18 mouse cellular contexts compared by ENCODE assay signal in the genomic region with DNA sequence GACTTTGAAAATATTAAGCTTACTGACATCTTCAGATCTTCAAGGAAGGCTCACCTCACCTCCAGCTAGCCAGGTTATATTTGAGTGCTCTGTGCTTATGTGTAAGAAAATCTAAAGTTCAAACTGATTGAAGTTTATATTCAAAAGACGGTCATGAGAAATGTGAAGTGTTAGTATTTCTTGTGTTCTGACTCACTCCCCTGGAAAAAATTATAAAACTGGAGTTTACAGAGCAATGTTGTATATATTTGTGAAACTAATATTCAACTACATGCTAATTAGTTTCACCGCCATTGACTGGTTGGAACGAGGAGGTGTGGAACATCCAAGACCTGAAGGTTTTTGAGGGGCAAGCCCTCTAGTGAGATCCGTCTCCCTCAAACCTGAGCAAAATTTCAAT. TPM values are rescaled to one million over a fixed set of nuclear protein-coding genes. Genes with fewer than 3 reads are reported as not detected.
DNase-seq lines count a peak whose midpoint lies in the region; ATAC-seq lines count a peak whose summit lies in the region.
"Had no signal": no experiment of that assay in that cellular context is flagged by ENCODE, and none has a peak within 500 bp of the region (broad histone marks: within the 10 kb centered on the region; RNA-seq: fewer than 3 reads in every experiment).

No protein-coding gene starts in this region.

- ATAC-seq in CD4-positive, CD25-positive, alpha-beta regulatory T cell, adult 4 months: peak; percentile 38
- peak; percentile 32 for ATAC-seq in activated CD4-positive, CD25-positive, alpha-beta regulatory T cell, adult 4 months
- ATAC-seq in inflammation-experienced regulatory T-cells, adult 6 months: peak; percentile 39
- ATAC-seq: forebrain, embryonic 14.5 days; forebrain, embryonic 16.5 days; Patski had no signal

- no peak for DNase-seq in kidney, adult 9 months
- no peak for DNase-seq in testis, postnatal 10 days (ENCODE audit: low spot score)
- DNase-seq: adrenal gland, postnatal 10 days; adrenal gland, postnatal 25 days; B cell, adult 2 months; cerebellum, adult 11 months; cerebellum, adult 18-20 months; cerebellum, adult 8-10 months; cerebellum, adult 9-11 months; cerebellum, postnatal 14 days; cerebellum, postnatal 36 days; embryo, embryonic 11 days had no signal

RNA-seq across cellular contexts. Expression of a gene that starts 22.5 kb away (rescaled TPM):
- 10 to 100 TPM; 36.6 to 47.4 TPM for polyA plus RNA-seq in CD4-positive, CD25-positive, alpha-beta regulatory T cell, adult 4 months (2017; shearing (Covaris generic))
- polyA plus RNA-seq in activated CD4-positive, CD25-positive, alpha-beta regulatory T cell, adult 4 months (2017; shearing (Covaris generic)): 10 to 100 TPM; 28.3 to 37.8 TPM
- polyA plus RNA-seq in inflammation-experienced regulatory T-cells, adult 6 months (2017; shearing (Covaris generic)): 10 to 100 TPM; 41.2 to 50.7 (median 46.5) TPM
